Mouse (Mus musculus) intestine, postnatal 0 days (tissue): ENCODE data around the gene Prl5a1. TPM values are rescaled to one million over a fixed set of nuclear protein-coding genes. Genes with fewer than 3 reads are reported as not detected.

ENCODE experiments used
- ATAC-seq: fragments of 200-750 bp; cut with Nextera tagmentation; 2 replicates; pipeline ENCODE4 v1.8.0; 2017; ENCODE audit warnings: mild to moderate bottlenecking, moderate TSS enrichment, moderate library complexity
- H3K27ac ChIP-seq: fragments of 300-500 bp; sonication (generic); 2 replicates; pipeline ENCODE4 v1.5.1; 2014; ENCODE audit warnings: mild to moderate bottlenecking, low read depth, low read length, moderate library complexity
- H3K27me3 ChIP-seq: fragments of 300-500 bp; sonication (generic); replicated peaks from 2 replicates; pipeline ENCODE4 v1.6.1; 2014; ENCODE audit warnings: low read length, mixed read lengths; ENCODE audit not compliant: control insufficient read depth, insufficient read depth
- H3K36me3 ChIP-seq: fragments of 300-500 bp; sonication (generic); 2 replicates; pipeline ENCODE4 v1.6.1; 2014; ENCODE audit warnings: mild to moderate bottlenecking, moderate library complexity; ENCODE audit not compliant: control insufficient read depth, insufficient read depth
- H3K4me1 ChIP-seq: fragments of 300-500 bp; sonication (generic); replicated peaks from 2 replicates; pipeline ENCODE4 v1.6.1; 2014; ENCODE audit warnings: antibody characterized with exemption, low read length, mixed read lengths; ENCODE audit not compliant: control insufficient read depth, insufficient read depth
- H3K4me2 ChIP-seq: fragments of 300-500 bp; sonication (generic); replicated peaks from 2 replicates; pipeline ENCODE4 v1.6.1; 2014; ENCODE audit warnings: low read depth, mild to moderate bottlenecking, moderate library complexity
- H3K4me3 ChIP-seq: fragments of 300-500 bp; sonication (generic); 2 replicates; pipeline ENCODE4 v1.5.1; 2014; ENCODE audit warnings: low read depth, low read length
- H3K9ac ChIP-seq: fragments of 300-500 bp; sonication (generic); 2 replicates; pipeline ENCODE4 v1.6.1; 2014; ENCODE audit warnings: mild to moderate bottlenecking, low read depth, low read length
- H3K9me3 ChIP-seq: fragments of 300-500 bp; sonication (generic); 2 replicates; pipeline ENCODE4 v1.6.1; 2016; ENCODE audit warnings: mixed run types; ENCODE audit not compliant: control insufficient read depth
- CTCF ChIP-seq: sonication (generic); IDR thresholded peaks from 2 replicates; pipeline ENCODE4 v1.5.1; 2016; ENCODE audit warnings: low read depth, mild to moderate bottlenecking, control low read depth, antibody characterized with exemption, moderate library complexity
- WGBS: fragments of 180-500 bp; shearing (Covaris S2); extraction: QIAGEN DNeasy Blood & Tissue Kit; methylation state at CpG from one replicate; pipeline ENCODE4 v1.1.7; 2014; 5-methylcytosine and 5-hydroxymethylcytosine counted together
- polyA plus RNA-seq: library from polyadenylated mRNA; unstranded; fragments of >200 nt; fragmentation: Nextera tagmentation; extraction: Ambion mirVana; gene quantifications from 2 replicates; pipeline ENCODE4 v1.2.1, GENCODE M21; 2015

Gene Prl5a1
- polyA plus RNA-seq, result 0.10 TPM in 1 of 2 replicates, not detected in the other

DNA sequence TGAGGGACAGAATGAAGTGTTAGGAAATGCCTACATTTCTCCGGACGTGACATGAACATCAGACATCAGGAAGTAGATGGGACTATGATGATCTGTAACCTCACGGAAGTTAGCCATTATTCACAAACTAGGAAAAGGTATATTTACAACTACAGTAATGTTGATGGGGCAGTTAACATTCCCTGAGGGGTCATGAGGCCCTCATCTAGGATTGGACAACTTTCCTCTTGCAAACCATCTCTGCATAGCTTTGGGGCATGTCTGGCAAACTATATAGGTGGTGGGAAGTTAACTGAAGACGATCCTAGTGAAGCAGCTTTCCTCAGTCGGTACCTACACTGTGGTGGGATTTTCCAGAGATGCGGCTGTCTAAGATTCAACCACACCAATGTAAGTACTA is at the start of gene Prl5a1:
Gene Prl5a1, plus strand, starts transcription at position 301 of the 400 bp plus-strand sequence.
- H3K4me1 ChIP-seq, result no peaks in the 10 kb centered on the region
- H3K27ac ChIP-seq, result no peak within 1 kb of the TSS
- no peaks in the 10 kb centered on the region for H3K9me3 ChIP-seq
- H3K9ac ChIP-seq, result no peak within 1 kb of the TSS
- H3K4me2 ChIP-seq, result no peak within 1 kb of the TSS
- ATAC-seq, result no peak
- 89% methylated on average over 6 of the region's 6 CpGs for WGBS
- H3K4me3 ChIP-seq, result no peak within 1 kb of the TSS
- H3K27me3 ChIP-seq, result no peaks in the 10 kb centered on the region
- H3K36me3 ChIP-seq, result no peaks in the 10 kb centered on the region
- TF ChIP-seq CTCF, result no peak

- no peaks in the 10 kb centered on the region for H3K4me1 ChIP-seq
- no peaks in the 10 kb centered on the region for H3K36me3 ChIP-seq
- ATAC-seq, result no peak
- no peak overlapping the region for H3K4me2 ChIP-seq
- no peak overlapping the region for H3K4me3 ChIP-seq
- H3K9me3 ChIP-seq, result no peaks in the 10 kb centered on the region
- H3K27me3 ChIP-seq, result no peaks in the 10 kb centered on the region
- TF ChIP-seq CTCF, result no peak
- H3K9ac ChIP-seq, result no peak overlapping the region
- H3K27ac ChIP-seq, result no peak overlapping the region
These were observed 46.1 kb upstream of the Prl5a1 start for GRCm38 (mm10) chr13:28096161-28096560.

GRCm38 (mm10) chr13:28108536-28108935 is 33.7 kb upstream of the Prl5a1 start:
- 77% methylated on average over 3 of the region's 3 CpGs for WGBS
- no peak for TF ChIP-seq CTCF
- H3K9me3 ChIP-seq, result no peaks in the 10 kb centered on the region
- no peaks in the 10 kb centered on the region for H3K36me3 ChIP-seq
- no peaks in the 10 kb centered on the region for H3K27me3 ChIP-seq
- H3K4me1 ChIP-seq, result no peaks in the 10 kb centered on the region
- H3K4me3 ChIP-seq, result no peak overlapping the region
- H3K27ac ChIP-seq, result no peak overlapping the region
- no peak for ATAC-seq
- H3K4me2 ChIP-seq, result no peak overlapping the region
- no peak overlapping the region for H3K9ac ChIP-seq

GRCm38 (mm10) chr13:28132781-28133180 is 9.5 kb upstream of the Prl5a1 start:
- WGBS, result 76% methylated on average over 2 of the region's 2 CpGs
- 0 out of 2 replicates have a peak, but pooled peaks have one; percentile 10 for ATAC-seq

DNA sequence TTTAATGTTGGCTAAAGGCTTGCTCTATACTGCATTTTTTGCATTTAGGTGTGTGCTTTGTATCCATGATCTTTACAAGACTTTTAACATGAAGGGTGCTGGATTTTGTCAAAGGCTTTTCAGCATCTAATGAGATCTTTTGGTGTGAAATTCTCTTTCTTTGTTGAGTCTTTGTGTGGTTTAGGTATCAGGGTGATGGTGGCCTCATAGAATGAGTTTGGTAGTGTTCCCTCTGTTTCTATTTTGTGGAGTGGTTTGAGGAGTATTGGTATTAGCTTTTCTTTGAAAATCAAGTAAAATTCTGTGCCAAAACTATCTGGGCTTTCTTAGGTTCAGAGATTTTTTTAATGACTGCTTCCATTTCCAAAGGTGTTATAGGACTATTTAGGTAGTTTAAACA is 6.5 kb upstream of the Prl5a1 start:
- H3K9ac ChIP-seq, result no peak overlapping the region
- H3K4me1 ChIP-seq, result no peaks in the 10 kb centered on the region
- no peaks in the 10 kb centered on the region for H3K36me3 ChIP-seq
- no peak overlapping the region for H3K27ac ChIP-seq
- no peak overlapping the region for H3K4me2 ChIP-seq
- H3K4me3 ChIP-seq, result no peak overlapping the region
- no peak for TF ChIP-seq CTCF
- no peaks in the 10 kb centered on the region for H3K9me3 ChIP-seq
- no peaks in the 10 kb centered on the region for H3K27me3 ChIP-seq
- ATAC-seq, result no peak

More at GRCm38 (mm10) chr13:28132781-28133180, 9.5 kb upstream of the Prl5a1 start:
- H3K36me3 ChIP-seq, result no peaks in the 10 kb centered on the region
- H3K4me1 ChIP-seq, result no peaks in the 10 kb centered on the region
- TF ChIP-seq CTCF, result no peak
- H3K9ac ChIP-seq, result no peak overlapping the region
- H3K27ac ChIP-seq, result no peak overlapping the region
- H3K9me3 ChIP-seq, result no peaks in the 10 kb centered on the region
- no peak overlapping the region for H3K4me2 ChIP-seq
- no peaks in the 10 kb centered on the region for H3K27me3 ChIP-seq
- H3K4me3 ChIP-seq, result no peak overlapping the region

Other genes starting within 250 kb of the Prl5a1 start
- not detected in 2 replicates for gene Prl4a1, start 126.3 kb upstream of the Prl5a1 start, polyA plus RNA-seq
- gene Gm11361, start 115.0 kb downstream of the Prl5a1 start, polyA plus RNA-seq, result 4.9 and 6.8 TPM in 2 replicates